Mouse (Mus musculus): ENCODE results near the gene Oxt.

The Oxt gene

GRCm38 (mm10) chr2:130579791-130580190, 3.8 kb downstream of the Oxt start:
- WGBS = 14% methylated on average over 8 of the region's 8 CpGs

- WGBS = 10% methylated on average over 15 of the region's 16 CpGs
These were observed 5.2 kb downstream of the Oxt start for GRCm38 (mm10) chr2:130581201-130581600.

DNA sequence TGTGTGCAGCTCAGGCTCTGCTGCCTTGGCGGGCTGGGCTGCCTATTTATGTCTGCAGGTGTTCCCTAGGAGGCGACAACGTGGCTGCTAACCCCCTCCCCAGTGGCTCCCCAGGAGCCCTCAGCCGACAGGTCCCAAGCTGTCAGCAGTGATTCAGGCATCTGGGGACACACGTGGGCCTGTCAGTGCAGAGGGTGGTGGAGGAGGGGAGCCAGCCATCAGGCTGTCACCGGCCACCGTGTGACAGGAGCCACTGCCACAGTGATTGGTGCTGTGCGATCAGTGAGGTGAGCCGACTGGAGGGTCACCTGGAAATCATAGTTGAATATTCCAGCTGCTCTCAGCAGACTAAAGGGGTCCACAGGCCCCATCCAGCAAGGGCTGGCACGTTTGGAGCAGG, 6.6 kb downstream of the Oxt start, which contains the start of gene Avp:
Gene Avp (minus strand): TSS at position 3 of the 400 bp plus-strand sequence.
- 59% methylated on average over 10 of the region's 10 CpGs for WGBS

GRCm38 (mm10) chr2:130583902-130584560, 8.1 kb downstream of the Oxt start:
- 74% methylated on average over 10 of the region's 10 CpGs for WGBS

GRCm38 (mm10) chr2:130586016-130586415, 10.0 kb downstream of the Oxt start:
- 51% methylated on average over 6 of the region's 6 CpGs for WGBS

- 45% methylated on average over 2 of the region's 2 CpGs for WGBS
These were observed 12.4 kb downstream of the Oxt start for GRCm38 (mm10) chr2:130588373-130588772.

DNA sequence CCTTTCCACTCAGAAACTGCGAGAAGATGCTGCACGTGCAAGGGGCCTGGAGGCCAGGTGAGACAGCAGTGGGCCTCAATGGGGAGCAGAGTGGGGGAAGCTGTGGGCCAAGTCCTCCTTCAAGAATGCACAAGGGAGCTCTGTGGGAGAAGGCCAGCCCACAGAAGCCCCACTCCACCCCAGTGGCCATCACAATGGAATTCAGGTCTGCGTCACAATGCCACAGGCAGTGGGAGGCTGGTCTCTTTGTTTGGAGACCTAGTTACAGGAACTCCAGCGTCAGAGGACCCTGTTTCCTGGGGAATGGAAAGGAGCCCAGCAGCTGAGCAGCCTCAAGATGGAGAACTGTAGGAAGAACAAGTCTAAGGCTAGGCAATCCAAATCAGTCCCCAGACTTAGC, 13.2 kb downstream of the Oxt start:
- 63% methylated on average over 4 of the region's 4 CpGs for WGBS

DNA sequence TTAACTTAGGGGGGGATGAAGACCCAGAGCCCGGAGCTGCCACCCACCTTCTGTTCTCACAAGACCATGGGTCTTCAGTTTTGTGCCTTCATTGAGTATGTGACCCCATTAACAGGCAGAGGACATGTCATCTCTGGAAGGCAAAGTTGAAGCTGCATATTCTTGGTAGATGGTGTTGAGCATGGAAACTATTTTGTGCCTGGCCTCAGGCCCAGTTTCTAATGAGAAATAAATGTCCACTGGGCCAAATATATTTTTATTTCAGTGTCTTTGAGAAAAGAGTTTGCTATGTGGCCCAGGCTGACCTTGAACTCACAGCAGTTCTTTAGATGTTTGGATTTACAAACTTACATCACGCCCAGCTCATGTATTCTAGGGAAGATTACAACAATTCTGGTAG, 13.8 kb downstream of the Oxt start:
- WGBS = 88% methylated on average over 2 of the region's 2 CpGs

DNA sequence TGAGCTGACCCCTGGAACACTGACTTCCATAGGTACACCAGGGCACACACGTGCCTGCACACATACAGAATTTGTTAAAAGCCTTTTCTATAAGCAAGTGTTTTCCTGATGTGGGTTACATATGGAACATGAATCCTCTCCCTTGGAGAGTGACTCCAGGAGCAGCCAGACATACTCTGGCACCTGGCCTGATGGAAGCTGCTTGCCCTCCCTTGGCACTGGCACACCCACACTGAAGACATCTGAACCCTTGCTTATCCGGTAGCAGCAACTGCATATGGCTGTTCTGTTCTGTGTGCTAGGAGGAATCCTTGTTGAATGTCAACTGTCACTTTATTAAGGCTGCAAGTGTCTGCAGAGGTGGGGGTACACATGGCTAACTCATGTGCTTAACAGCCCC, 15.0 kb downstream of the Oxt start:
- 89% methylated on average over 2 of the region's 2 CpGs for WGBS

- WGBS = 96% methylated on average over 1 of the region's 1 CpGs
These were observed 19.6 kb downstream of the Oxt start for GRCm38 (mm10) chr2:130595596-130595995.

GRCm38 (mm10) chr2:130597601-130598010, 21.6 kb downstream of the Oxt start:
- WGBS = 7% methylated on average over 1 of the region's 1 CpGs

DNA sequence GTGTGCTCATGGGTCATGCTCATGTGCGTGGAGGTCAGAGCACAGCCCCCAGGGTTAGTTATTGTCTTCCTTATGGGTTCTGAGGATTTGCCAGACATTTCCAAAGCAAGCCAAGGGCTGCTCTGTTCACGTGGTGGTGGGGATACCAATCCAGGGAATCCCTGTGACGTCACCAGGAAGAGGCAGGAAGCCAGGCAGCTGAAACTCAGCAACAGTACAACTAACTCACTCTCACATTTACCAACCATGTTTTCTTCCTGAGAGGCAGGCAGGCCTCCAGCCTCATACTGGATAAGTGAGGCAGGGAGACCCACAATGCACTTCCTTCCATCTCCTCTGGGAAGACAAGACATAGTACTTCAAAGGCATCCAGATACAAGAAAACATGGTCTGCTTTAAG, 22.4 kb downstream of the Oxt start:
- WGBS = 48% methylated on average over 3 of the region's 3 CpGs

GRCm38 (mm10) chr2:130602195-130602594, 26.2 kb downstream of the Oxt start:
- 79% methylated on average over 4 of the region's 4 CpGs for WGBS

DNA sequence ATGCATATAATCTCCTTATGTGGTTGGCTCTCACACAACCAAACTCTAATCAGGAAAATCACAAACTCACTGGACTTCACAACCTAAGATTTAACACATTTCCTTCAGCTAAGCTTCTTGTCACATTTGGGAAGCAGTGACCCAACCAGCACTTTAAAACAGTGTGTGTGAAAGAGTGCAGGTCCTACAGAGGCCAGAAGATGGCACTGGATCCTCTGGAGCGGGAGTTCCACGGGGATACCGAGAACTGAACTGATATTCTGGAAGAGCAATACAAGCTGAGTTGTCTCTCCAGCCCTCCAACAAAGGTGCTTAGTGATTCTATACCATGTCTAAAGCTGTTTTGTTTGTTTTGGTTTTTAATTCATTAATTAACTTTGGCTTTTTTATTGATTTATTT, 37.1 kb downstream of the Oxt start:
- 68% methylated on average over 3 of the region's 3 CpGs for WGBS

DNA sequence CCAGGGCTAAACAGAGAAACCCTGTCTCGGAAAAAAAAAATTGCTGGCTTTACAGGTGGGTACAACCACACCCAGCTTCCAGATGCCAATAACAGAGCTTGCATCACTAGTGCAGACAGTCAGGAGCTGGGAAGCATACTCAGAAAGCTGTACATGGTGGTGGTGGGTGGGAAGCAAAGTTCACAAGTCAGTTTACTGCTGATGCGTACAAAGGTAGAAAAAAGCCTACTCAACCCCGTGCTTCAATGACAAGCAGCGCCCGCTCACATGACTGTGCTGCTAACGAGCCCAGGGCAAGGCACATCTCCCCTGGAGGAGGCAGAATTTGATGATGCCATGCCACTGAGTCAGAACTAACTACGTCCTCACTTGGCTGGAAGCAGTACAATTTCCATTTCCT, 43.0 kb downstream of the Oxt start:
- WGBS = 68% methylated on average over 7 of the region's 7 CpGs

Data from cerebral cortex, adult 2 months (tissue).